Mouse (Mus musculus) layer of hippocampus, postnatal 10 days (tissue): Measurements from ENCODE around the gene 1700028P14Rik. TPM values are rescaled to one million over a fixed set of nuclear protein-coding genes. Genes with fewer than 3 reads are reported as not detected.
A peak's percentile ranks its signal among the peaks of the same experiment; 100 is the strongest.

Experiments used
- DNase-seq, 2 experiments: peaks; one replicate each; pipeline ENCODE4 v3.0.0; 2021; ENCODE audit warnings: low spot score in 2 of 2
- total RNA-seq, 2 experiments: library from RNA; stranded (reverse); gene quantifications; 2 replicates each; pipeline ENCODE4 v1.2.3; 2021

Gene 1700028P14Rik
- total RNA-seq, 2 experiments from 2014 or later: 4.1 to 4.8 TPM

DNA sequence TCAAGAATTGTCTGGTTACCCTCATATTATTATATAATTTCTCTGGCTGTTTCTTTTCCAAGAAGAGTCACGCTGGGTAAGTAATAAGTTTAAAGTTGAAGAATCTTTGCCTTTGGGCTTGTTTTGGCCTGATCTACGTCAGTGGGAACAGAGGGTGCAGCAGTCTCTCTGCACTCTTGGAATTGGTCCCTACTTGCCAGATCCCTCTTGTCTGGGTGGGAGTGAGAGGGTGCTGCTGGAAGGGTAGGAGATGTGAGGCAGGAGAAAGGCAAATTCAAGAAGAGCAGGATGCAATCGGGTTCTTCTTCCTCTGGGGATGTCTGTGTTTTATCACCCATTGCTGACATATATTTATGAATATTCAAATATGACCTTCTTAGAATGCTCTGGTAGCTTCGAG lies 42.9 kb downstream of the 1700028P14Rik start:
- DNase-seq: no peak

DNA sequence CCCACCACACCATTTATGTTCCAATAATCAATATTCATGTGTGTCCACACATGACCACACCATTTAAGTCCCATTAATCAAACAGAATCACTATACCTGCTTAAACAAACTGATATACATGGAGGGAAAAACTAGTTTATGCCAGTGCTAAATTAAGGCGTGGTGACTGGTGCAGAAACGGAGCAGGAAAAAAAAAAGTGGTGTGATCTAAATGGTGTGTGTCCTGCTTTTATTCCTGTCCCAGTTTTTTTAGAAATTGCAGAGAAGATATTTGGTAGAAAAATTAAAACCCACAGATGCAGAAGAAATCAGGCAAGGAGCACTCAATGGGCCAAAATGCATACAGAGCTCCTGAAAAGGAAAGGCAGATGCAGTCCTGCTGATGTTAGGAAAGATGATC lies 44.7 kb downstream of the 1700028P14Rik start:
- DNase-seq: no peak

DNA sequence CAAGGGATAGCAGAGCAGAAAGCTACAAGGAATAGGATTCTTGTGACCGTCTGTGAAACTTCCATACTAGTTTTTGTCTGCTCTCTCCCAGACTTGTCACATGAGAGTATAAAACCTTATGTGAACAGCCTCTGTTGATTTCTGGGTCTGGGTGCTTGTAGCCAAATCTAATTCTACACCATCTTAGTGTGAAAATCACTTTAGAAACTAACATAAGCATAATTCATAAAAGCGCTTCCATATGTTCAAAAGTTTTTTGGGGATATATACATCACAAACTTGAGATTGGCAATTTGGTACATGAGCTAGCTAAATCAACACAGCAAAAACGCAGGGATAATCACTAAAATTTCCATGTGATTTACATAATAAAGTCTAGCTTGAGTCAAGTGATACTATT lies 57.7 kb downstream of the 1700028P14Rik start:
- DNase-seq: no peak

DNA sequence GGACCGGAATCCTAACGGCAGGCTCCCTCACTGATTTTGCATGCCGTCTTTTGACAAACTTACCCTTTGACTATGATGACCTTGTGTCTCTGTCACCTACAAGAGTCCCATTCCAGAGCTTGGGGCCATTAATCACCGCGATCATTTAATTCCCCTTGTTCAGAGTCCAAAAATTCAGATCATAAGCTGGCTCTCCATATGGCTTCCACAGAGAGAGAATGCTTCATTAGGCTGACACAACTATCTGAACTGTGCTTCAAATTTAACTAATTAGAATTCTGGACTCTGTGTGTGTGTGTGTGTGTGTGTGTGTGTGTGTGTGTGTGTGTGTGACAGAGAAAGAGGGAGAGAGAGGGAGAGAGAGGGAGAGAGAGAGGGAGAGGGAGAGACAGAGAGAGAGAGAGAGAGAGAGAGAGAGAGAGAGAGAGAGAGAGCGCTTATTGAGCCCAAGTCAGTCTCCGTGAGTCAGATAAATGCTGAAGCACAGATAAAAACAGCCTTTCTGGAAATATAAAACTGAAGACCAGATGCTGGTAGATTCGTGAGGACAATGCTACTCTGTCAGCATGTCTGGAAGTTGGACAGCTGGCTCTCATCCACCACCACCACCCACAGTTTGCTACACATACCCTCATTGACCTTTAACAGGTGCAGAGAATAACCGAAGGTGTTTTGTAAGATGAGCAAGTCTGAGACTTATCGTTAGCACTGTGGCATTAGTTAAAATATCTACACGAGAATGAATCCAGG lies 73.8 kb downstream of the 1700028P14Rik start:
- DNase-seq: peak; percentile 52 to 55

DNA sequence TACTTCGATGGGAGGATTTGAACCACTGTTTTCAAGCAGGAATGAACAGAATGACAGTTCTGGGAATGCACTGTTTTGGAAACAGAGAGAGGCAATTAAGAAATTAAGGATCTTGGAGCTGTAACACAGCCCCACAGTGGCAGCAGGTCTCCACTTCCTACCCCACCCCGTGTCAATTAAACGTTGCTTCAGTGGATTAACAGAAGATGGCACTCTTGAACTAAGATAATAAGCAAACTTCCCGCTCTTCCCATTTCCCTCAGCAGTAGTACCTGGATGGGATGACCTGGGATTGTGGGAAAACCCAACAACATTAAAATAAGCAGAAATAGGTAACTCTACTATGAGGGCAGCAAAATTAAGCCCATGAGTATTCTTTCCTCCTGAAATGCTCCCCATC lies 75.9 kb downstream of the 1700028P14Rik start:
- no peak for DNase-seq

DNA sequence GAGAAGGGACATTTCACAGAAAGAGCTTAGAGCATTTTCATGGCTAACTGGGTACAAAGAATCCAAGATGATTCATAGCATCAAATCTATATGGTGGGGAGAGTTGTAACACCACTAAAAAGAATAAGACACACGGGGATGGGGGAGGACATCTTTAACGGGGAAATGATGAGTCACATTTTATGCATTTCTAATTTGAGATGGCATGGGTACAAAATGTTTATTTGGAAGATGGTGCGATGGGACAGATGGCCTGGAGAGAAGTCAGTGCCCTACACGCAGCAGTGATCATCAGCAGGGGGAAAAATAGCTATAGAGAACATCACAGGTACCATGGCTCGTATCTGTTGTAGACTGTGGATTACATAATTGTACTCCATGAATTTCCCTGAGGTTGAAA lies 88.9 kb downstream of the 1700028P14Rik start:
- no peak for DNase-seq

DNA sequence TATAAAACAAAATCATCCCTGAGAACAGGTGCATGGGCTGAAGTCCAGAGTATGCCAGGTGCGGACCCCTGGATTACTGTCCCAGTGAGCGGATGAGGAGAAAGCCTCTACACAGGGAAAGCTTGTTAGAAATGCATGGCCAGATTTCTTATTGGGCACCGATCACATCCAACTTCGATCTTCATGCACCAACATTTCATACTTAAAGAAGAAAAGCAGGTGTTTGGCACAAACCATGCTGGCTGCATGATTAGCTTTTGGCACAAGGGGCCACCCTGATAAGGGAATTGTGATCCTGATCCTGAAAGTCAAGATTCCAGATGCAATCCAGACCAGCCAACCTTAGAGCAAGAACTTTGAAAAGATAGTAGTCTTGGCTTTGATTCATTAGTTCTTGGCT lies 90.0 kb downstream of the 1700028P14Rik start:
- no peak for DNase-seq

DNA sequence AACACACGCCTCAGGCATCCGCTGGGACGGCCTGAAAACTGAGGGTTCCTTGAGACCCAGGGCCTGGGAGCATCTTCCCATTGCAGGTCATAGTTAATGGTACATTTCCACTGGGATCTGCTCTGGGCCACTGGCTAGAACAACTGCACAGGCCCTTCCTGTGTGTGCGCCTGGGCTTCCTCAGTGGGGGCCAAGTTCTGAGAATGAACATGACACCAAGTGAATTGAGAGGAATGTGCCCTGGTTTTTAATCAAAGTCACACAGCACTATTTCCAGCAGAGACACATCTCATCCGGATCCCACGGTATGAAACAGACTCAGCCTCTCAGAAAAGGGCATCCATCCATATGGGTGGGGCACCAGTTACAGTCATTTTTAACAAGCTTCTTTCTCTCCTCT lies 90.6 kb downstream of the 1700028P14Rik start:
- DNase-seq: no peak

DNA sequence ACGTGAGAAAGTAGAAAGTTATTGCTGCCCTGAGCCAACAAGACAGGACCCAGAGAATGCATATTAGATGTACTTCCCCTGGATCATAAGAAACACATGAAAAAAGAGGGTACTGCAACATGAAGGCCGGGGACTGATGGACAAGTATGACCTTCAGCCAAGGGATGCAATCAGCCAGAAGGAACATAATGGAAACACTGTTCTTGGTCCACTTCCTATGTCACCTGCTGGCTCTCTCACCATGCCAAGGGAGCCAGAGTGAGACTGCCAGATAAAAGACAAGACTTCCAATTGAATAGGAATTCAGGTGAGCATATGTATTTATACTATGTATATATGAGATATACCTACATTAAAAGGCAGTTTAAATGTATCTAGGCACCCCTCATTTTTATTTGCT lies 99.2 kb downstream of the 1700028P14Rik start:
- DNase-seq: no peak

DNA sequence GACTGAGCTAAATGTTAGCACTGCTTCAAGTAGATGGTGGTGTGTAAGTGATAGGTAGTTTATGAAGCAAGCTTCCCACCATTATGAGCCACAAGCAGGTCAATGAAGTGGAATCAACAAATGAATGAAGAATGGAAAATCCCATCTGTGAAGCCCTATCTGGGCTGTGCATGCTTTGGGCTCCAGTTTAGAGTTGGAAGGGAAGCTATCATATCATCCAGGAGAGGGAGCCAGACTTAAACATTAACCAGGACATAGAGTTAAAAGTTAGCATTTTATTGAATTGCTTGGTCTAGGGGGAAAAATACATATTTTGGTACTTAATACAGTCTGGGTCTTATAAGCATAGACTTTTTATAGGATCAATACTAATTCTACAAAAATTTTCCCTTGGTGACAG lies 107.0 kb downstream of the 1700028P14Rik start:
- no peak for DNase-seq

DNA sequence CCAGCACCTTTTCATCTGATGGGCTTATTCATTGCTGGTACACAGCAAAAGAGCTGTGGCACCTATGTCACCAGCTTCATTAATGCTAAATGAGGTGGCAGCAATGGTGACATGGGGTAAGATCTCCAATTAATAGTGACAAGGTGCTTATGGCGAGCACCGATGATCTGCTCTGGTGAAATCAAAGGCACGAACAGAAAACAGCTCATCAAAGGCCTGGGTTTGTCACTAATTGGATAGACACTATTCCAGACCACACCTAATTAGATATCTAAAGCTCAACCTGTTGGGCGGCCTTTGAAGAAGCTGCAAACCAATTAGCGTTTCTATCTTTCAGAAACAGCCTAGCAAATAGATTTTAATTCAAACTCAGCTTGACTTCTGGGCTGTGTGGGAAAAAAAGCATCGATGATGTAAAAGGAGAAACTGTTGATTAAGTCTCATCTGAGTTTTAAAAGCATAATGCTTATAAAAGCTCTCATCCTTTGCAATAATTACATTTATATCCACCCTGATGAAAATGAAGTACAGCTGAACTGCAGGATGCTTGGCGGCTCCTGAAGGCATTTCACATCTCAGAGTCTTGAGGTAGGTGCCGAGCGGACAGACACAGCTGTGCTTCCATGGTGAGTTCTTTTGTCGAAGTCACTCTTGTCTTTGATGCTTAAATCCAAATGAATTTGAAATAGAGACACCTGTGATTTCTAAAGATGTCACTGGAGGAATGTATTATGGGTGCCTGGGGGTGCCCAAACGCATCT lies 109.2 kb downstream of the 1700028P14Rik start:
- DNase-seq: no peak

DNA sequence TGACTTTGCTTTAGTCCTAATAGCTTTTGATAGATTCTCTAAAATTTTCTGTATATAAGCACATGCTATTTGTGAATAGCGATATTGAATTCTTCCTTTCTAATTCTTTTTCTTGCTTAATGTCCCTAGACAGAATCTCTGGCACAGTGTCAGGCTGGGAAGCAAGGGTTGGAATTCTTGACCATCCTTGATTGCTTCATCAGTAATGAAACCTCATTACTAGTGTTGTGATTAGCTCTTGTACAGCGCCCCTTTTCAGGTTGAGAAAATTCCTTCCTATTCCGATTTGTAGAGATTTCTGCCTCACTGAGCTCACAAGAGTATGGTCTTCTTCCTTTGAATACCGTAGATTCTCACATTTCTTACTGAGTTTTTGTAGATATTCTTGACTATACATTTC lies 109.9 kb downstream of the 1700028P14Rik start:
- DNase-seq: no peak

DNA sequence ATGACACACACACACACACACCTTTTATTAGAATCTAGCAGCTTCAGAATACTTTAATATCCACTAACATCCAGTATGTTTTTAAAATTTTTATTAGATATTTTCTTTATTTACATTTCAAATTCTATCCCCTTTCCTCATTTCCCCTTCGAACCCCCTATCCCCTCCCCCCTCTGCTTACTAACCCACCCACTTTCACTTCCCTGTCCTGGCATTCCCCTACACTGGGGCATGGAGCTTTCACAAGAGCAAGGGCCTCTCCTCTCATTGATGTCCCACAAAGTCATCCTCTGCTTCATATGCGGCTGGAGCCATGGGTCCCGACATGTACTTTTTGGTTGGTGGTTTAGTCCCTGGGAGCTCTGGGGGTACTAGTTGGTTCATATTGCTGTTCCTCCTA lies 116.9 kb downstream of the 1700028P14Rik start:
- no peak for DNase-seq

DNA sequence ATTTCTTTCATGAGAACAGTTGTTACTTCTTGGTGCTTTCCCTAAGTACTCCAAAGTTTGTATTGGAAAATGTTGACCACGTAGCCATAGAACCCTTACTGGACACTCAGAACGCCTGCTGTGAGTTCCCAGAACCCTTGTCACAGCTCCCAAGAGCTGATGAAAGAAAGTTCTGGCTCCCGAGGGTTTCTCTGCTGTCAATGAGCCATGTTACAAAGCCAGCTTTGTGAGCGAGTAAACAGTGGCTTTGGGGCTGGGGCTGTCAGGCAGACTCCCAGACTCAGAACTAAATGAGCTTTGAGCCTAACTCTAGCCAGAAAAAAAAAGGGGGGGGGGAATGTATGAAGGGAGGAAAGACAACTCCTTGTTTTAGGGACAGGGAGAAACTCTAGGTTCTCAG lies 120.7 kb downstream of the 1700028P14Rik start:
- peak in 1 of 2 experiments; percentile 40 for DNase-seq

DNA sequence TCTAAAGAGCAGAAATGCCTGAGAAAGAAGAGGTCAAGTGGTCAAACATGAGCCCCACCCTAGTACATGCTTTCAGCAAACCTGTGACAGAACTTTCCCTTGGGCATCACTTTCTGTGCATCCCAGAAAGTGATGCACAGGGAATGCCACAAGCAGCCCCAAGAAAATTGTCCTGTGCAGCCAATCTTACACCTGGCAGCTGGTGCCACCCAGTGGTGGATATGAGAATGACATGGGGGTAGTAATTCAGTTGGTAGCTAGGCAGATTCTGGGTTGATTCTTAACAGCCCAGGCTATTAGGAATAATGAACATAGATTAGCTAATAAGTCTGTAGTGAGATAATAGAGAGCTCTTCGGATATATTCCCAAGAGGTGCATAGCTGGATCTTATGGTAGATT lies 128.9 kb downstream of the 1700028P14Rik start:
- DNase-seq: peak; percentile 83 to 86

DNA sequence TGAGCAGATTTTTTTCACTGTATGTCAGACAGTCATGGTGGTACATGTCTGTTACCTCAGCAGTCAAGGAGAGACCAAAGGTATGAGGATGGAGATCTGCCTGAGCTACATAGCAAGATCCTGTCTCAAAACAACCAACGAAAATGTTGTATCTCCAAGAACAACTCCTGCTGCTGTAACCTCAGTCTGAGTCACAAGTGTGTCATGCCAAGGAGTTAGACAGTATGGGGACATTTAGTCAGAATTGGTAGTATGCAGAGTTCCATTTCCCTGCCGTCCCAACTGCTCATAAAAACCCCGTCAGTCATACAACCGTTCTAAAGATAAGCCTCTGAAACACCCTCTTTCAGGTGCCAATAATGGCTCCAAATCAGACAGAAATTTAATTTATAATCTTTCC lies 130.8 kb downstream of the 1700028P14Rik start:
- no peak for DNase-seq

DNA sequence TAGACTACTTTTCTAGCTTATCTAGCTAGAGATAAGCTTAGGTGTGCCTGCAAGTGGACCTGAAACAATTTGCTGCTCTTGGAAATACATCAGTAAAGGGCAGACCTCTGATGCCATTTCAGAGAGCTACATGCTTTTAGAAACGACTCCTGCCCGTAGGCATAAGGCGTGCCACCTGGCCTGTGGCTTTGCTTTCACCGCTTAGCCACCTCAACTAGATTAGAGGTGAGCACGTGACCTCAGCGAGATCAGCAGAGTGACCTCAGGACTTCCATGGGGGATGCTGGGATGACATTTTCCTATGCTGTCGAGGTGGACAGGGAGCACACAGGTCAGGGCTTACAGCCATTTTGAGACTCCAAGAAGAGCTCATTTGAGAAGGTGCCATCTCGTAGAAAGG lies 131.5 kb downstream of the 1700028P14Rik start:
- no peak for DNase-seq

DNA sequence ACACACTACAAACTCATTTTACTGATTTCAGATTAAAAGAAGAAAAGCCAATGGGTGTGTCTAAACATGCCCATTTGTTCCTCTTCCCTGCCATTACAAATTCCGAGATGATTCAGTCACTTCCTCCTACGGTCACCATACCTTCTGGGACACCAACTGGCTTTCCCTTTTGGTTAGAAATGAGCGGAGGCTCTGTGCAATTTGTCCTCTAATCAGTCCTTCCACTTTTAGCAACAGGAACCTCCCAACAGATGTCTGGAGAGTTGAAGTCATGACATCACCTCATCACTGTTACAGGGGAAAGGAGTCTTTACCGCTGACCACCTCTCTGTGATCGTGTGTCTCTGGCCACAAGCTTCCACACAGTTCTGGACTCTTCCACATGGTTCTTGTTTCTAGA lies 132.0 kb downstream of the 1700028P14Rik start:
- DNase-seq: no peak

DNA sequence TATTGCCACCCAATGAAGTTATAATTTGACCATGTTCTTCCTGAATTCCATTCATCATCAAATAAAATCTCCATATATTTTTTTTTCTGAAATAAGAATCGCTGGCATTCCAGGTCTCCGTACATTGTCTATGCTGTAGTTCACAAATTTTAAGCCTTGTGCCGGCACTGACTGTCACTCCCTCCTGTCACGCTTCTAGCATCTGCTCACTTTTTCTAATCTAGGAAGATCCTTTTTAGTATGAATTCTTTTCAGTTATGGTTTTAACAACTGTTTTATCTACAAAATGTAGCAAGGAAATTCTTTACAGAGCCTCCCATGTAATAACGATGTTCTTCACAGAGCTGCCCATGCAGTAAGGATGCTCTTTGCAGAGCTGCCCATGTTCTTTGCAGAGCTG lies 134.1 kb downstream of the 1700028P14Rik start:
- no peak for DNase-seq

DNA sequence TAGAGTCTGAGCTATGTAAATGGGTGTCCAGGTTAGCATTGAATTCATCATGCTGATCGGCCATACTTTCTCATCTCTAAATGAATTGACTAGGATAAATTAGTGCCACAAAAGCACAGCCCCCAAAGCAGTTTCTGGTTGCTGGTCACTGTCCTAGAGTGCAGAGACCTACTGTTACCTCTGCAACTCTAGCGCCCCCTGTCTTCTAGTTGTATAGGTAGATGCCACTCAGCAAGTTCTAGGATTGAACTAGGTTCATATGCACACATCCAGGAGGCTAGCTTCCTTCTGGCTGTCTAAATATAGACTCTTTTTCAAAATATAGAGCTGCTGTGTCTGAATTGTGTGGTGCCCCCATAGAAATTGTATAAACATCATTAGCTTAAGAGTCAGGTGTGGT lies 141.3 kb downstream of the 1700028P14Rik start:
- no peak for DNase-seq
